Mouse (Mus musculus) limb, embryonic 15.5 days (tissue): ENCODE results near the gene Cybrd1. TPM values are rescaled to one million over a fixed set of nuclear protein-coding genes. Genes with fewer than 3 reads are reported as not detected.

Experiments used
- ATAC-seq: fragments of 200-750 bp; cut with Nextera tagmentation; 2 replicates; pipeline ENCODE4 v1.8.0; 2017; ENCODE audit warnings: low read depth, moderate TSS enrichment; ENCODE audit not compliant: insufficient number of reproducible peaks, low FRiP score, low TSS enrichment
- H3K27ac ChIP-seq: fragments of 300-500 bp; sonication (generic); 2 replicates; pipeline ENCODE4 v1.5.1; 2015; ENCODE audit warnings: moderate library complexity, mild to moderate bottlenecking, inconsistent platforms
- H3K27me3 ChIP-seq: fragments of 300-500 bp; sonication (generic); 2 replicates; pipeline ENCODE4 v1.6.1; 2015; ENCODE audit warnings: inconsistent platforms
- H3K36me3 ChIP-seq: fragments of 300-500 bp; sonication (generic); 2 replicates; pipeline ENCODE4 v1.6.1; 2015; ENCODE audit warnings: inconsistent platforms
- H3K4me1 ChIP-seq: fragments of 300-500 bp; sonication (generic); 2 replicates; pipeline ENCODE4 v1.6.1; 2015; ENCODE audit warnings: inconsistent platforms
- H3K4me2 ChIP-seq: fragments of 300-500 bp; sonication (generic); 2 replicates; pipeline ENCODE4 v1.6.1; 2015; ENCODE audit warnings: mild to moderate bottlenecking, inconsistent platforms
- H3K4me3 ChIP-seq: fragments of 300-500 bp; sonication (generic); 2 replicates; pipeline ENCODE4 v1.5.1; 2015; ENCODE audit warnings: mild to moderate bottlenecking, inconsistent platforms
- H3K9ac ChIP-seq: fragments of 300-500 bp; sonication (generic); 2 replicates; pipeline ENCODE4 v1.6.1; 2015; ENCODE audit warnings: inconsistent platforms
- H3K9me3 ChIP-seq: fragments of 300-500 bp; sonication (generic); 2 replicates; pipeline ENCODE4 v1.6.1; 2016; ENCODE audit warnings: inconsistent platforms
- WGBS: fragments of 180-500 bp; shearing (Covaris S2); methylation state at CpG from one replicate; pipeline ENCODE4 v1.1.7; 2015; 5-methylcytosine and 5-hydroxymethylcytosine counted together
- polyA plus RNA-seq: library from polyadenylated mRNA; unstranded; fragments of >200 nt; fragmentation: Nextera tagmentation; extraction: Ambion mirVana; gene quantifications from 2 replicates; pipeline ENCODE4 v1.2.1, GENCODE M21; 2015

Cybrd1 gene
- polyA plus RNA-seq, 1 experiment from 2014 or later: 9.4 TPM

- no peak for ATAC-seq
- H3K4me3 ChIP-seq: no peak overlapping the region
- H3K27ac ChIP-seq: no peak overlapping the region
- H3K4me2 ChIP-seq: no peak overlapping the region
- no peaks in the 10 kb centered on the region for H3K9me3 ChIP-seq
- WGBS: 85% methylated on average over 16 of the region's 16 CpGs
- no peaks in the 10 kb centered on the region for H3K27me3 ChIP-seq
- no peak overlapping the region for H3K9ac ChIP-seq
- no peaks in the 10 kb centered on the region for H3K36me3 ChIP-seq
- no peaks in the 10 kb centered on the region for H3K4me1 ChIP-seq
These were observed 42.0 kb downstream of the Cybrd1 start for GRCm38 (mm10) chr2:71159576-71160306.

GRCm38 (mm10) chr2:71160307-71160861 lies 42.7 kb downstream of the Cybrd1 start:
- Histone ChIP-seq H3K4me3 (no peak overlapping the region), H3K9ac (no peak overlapping the region), H3K4me2 (no peak overlapping the region), H3K27me3 (no peaks in the 10 kb centered on the region), H3K9me3 (no peaks in the 10 kb centered on the region), H3K27ac (no peak overlapping the region), H3K36me3 (no peaks in the 10 kb centered on the region), H3K4me1 (no peaks in the 10 kb centered on the region)
- WGBS: 79% methylated on average over 11 of the region's 11 CpGs
- no peak for ATAC-seq

DNA sequence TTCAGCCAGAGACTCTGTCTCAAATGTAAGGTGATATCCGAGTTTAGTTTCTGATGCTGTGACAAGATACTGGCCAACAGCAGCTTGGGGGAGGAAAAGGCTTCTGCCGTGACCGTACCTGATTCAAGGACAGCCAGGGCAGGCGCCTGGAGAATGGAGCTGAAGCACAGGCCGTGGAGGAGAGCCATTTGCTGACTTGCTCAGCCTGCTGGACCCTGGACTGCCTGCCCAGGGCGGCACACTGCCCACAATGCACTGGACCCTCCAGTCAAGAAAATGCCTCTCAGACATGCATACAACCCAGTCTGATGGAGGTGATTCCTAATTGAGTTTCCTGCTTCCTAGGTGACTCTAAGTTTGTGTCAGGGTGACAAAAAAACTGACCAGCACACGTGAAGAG lies 43.8 kb downstream of the Cybrd1 start:
- no peaks in the 10 kb centered on the region for H3K27me3 ChIP-seq
- no peak overlapping the region for H3K9ac ChIP-seq
- no peak overlapping the region for H3K27ac ChIP-seq
- 82% methylated on average over 7 of the region's 7 CpGs for WGBS
- no peak for ATAC-seq
- H3K4me3 ChIP-seq: no peak overlapping the region
- H3K4me1 ChIP-seq: no peaks in the 10 kb centered on the region
- H3K36me3 ChIP-seq: no peaks in the 10 kb centered on the region
- no peak overlapping the region for H3K4me2 ChIP-seq
- no peaks in the 10 kb centered on the region for H3K9me3 ChIP-seq

- ATAC-seq: no peak
- Histone ChIP-seq H3K4me2 (no peak overlapping the region), H3K4me3 (no peak overlapping the region), H3K9me3 (no peaks in the 10 kb centered on the region), H3K27me3 (no peaks in the 10 kb centered on the region), H3K9ac (no peak overlapping the region), H3K27ac (no peak overlapping the region), H3K36me3 (no peaks in the 10 kb centered on the region), H3K4me1 (no peaks in the 10 kb centered on the region)
- WGBS: 73% methylated on average over 25 of the region's 25 CpGs
These were observed 45.3 kb downstream of the Cybrd1 start for GRCm38 (mm10) chr2:71162831-71163621.

GRCm38 (mm10) chr2:71167211-71167610 lies 49.5 kb downstream of the Cybrd1 start:
- no peak for ATAC-seq
- WGBS: 79% methylated on average over 4 of the region's 4 CpGs
- Histone ChIP-seq H3K9ac (no peak overlapping the region), H3K36me3 (no peaks in the 10 kb centered on the region), H3K4me1 (no peaks in the 10 kb centered on the region), H3K27ac (no peak overlapping the region), H3K4me2 (no peak overlapping the region), H3K27me3 (no peaks in the 10 kb centered on the region), H3K9me3 (no peaks in the 10 kb centered on the region), H3K4me3 (no peak overlapping the region)

DNA sequence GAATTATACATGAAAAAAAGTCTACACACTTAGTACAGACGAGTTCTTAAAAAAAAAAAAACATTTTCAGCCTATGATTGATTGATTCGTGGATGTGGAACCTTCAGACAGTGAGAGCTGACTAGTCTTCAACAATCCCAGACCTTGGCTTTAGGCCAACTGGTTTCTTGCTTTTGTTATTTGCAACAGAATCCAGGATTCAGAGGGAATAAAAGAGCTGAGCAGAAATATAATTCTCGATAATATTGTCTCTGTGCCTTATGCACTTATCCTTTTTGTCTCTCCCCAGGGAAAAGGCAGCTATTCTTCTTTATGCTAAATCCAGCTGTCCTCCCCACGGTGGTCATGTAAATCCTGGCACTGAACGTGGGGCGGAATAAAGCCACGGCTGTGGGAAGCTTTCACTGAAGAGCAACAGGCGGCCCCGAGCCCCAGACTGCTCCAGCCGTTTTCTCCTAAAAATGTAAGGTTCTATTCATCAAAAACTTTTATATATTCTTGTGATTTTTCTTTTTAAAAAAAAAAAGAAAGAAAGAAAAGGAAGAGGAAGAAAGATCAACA lies 50.8 kb downstream of the Cybrd1 start:
- no peak overlapping the region for H3K4me2 ChIP-seq
- H3K27me3 ChIP-seq: no peaks in the 10 kb centered on the region
- H3K4me1 ChIP-seq: no peaks in the 10 kb centered on the region
- no peak overlapping the region for H3K4me3 ChIP-seq
- no peak for ATAC-seq
- WGBS: 50% methylated on average over 10 of the region's 10 CpGs
- H3K36me3 ChIP-seq: no peaks in the 10 kb centered on the region
- H3K9ac ChIP-seq: no peak overlapping the region
- no peaks in the 10 kb centered on the region for H3K9me3 ChIP-seq
- no peak overlapping the region for H3K27ac ChIP-seq

GRCm38 (mm10) chr2:71173031-71173430 lies 55.3 kb downstream of the Cybrd1 start:
- Histone ChIP-seq H3K36me3 (no peaks in the 10 kb centered on the region), H3K9ac (no peak overlapping the region), H3K9me3 (no peaks in the 10 kb centered on the region), H3K27me3 (no peaks in the 10 kb centered on the region), H3K4me3 (no peak overlapping the region), H3K27ac (no peak overlapping the region), H3K4me2 (no peak overlapping the region), H3K4me1 (no peaks in the 10 kb centered on the region)
- WGBS: 73% methylated on average over 3 of the region's 3 CpGs
- no peak for ATAC-seq

DNA sequence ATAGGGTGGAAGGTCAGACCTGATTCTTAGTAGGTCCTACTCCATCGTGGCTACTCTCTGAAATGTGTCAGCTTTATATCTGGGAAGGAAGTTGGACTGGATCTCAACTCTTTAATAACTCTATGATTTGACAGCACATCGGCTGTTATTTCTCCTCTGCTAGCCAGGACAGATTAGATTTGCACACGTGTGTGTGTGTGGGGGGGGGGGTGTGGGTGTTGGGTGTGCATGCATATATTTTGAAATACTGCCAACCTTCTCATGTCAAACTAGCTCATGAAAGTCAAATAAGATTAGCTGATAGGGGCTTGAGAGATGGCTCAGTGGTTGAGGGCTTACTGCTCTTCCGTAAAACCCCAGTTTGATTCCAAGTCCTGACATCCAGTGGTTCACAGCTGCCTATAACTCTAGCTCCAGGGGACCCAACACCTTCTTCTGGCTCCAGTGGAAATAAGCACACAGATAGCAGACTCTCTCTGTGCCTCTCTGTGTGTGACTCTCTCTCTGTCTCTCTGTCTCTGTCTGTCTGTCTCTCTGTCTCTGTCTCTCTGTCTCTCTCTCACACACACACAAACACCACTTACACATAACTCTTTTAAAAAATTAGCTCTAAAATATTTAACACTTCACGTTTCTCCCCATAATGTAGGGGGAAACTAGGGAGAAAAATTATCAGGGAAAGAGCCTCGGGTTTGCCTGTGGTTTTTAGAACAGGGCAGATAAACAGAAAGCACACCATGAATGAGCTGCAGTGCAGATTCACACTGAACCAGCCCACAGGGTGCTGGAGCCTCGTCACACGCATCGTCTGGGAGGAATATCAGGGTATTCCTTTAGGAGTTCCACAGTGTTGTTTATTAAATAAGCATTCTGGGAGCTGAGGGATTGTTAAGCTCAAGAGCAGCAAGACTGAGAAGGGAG lies 58.9 kb downstream of the Cybrd1 start:
- Histone ChIP-seq H3K9me3 (no peaks in the 10 kb centered on the region), H3K36me3 (no peaks in the 10 kb centered on the region), H3K9ac (no peak overlapping the region), H3K4me3 (no peak overlapping the region), H3K27ac (no peak overlapping the region), H3K4me1 (0 out of 2 replicates have a peak, but pooled peaks cover 4% of the 10 kb centered on the region), H3K27me3 (no peaks in the 10 kb centered on the region), H3K4me2 (no peak overlapping the region)
- WGBS: 54% methylated on average over 9 of the region's 9 CpGs
- no peak for ATAC-seq

GRCm38 (mm10) chr2:71177250-71177615 lies 59.5 kb downstream of the Cybrd1 start:
- no peaks in the 10 kb centered on the region for H3K36me3 ChIP-seq
- 0 out of 2 replicates have a peak, but pooled peaks cover 4% of the 10 kb centered on the region for H3K4me1 ChIP-seq
- no peak overlapping the region for H3K9ac ChIP-seq
- WGBS: 71% methylated on average over 1 of the region's 1 CpGs
- H3K9me3 ChIP-seq: no peaks in the 10 kb centered on the region
- no peak for ATAC-seq
- H3K27ac ChIP-seq: no peak overlapping the region
- no peaks in the 10 kb centered on the region for H3K27me3 ChIP-seq
- no peak overlapping the region for H3K4me2 ChIP-seq
- no peak overlapping the region for H3K4me3 ChIP-seq

DNA sequence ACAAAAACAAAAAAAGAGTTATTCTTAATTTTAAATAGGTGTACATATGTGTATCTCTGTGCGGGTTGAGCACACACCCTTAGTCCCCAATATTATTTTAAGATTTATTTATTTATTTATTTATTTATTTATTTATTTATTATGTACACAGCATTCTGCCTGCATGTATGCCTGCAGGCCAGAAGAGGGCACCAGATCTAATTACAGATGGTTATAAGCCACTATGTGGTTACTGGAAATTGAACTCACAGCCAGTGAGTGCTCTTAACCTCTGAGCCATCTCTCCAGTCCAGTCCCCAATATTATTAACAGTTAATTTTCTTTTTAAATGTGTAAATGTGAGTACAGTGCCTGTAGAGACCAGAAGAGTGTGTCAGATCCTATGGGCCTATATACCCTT lies 60.0 kb downstream of the Cybrd1 start:
- ATAC-seq: no peak
- no peaks in the 10 kb centered on the region for H3K9me3 ChIP-seq
- H3K4me3 ChIP-seq: no peak overlapping the region
- no peaks in the 10 kb centered on the region for H3K27me3 ChIP-seq
- no peak overlapping the region for H3K9ac ChIP-seq
- no peak overlapping the region for H3K4me2 ChIP-seq
- H3K27ac ChIP-seq: no peak overlapping the region
- no peaks in the 10 kb centered on the region for H3K36me3 ChIP-seq
- WGBS: 97% methylated on average over 1 of the region's 1 CpGs
- 0 out of 2 replicates have a peak, but pooled peaks cover 4% of the 10 kb centered on the region for H3K4me1 ChIP-seq

- Histone ChIP-seq H3K9me3 (no peaks in the 10 kb centered on the region), H3K9ac (no peak overlapping the region), H3K27me3 (no peaks in the 10 kb centered on the region), H3K4me2 (no peak overlapping the region), H3K27ac (no peak overlapping the region), H3K4me3 (no peak overlapping the region), H3K4me1 (0 out of 2 replicates have a peak, but pooled peaks cover 4% of the 10 kb centered on the region), H3K36me3 (no peaks in the 10 kb centered on the region)
- no peak for ATAC-seq
- 83% methylated on average over 10 of the region's 10 CpGs for WGBS
These were observed 62.0 kb downstream of the Cybrd1 start for GRCm38 (mm10) chr2:71179716-71180115.
